Mouse (Mus musculus): ENCODE data around the gene Endog. TPM values are rescaled to one million over a fixed set of nuclear protein-coding genes. Genes with fewer than 3 reads are reported as not detected.
"Not testable (repeated sequence)": the region's sequence is repeated elsewhere in the genome, so short reads cannot be mapped to it uniquely, and the experiment has no call there.

Gene Endog
- polyA plus RNA-seq, 1 experiment from 2014 or later: 43.2 TPM

DNA sequence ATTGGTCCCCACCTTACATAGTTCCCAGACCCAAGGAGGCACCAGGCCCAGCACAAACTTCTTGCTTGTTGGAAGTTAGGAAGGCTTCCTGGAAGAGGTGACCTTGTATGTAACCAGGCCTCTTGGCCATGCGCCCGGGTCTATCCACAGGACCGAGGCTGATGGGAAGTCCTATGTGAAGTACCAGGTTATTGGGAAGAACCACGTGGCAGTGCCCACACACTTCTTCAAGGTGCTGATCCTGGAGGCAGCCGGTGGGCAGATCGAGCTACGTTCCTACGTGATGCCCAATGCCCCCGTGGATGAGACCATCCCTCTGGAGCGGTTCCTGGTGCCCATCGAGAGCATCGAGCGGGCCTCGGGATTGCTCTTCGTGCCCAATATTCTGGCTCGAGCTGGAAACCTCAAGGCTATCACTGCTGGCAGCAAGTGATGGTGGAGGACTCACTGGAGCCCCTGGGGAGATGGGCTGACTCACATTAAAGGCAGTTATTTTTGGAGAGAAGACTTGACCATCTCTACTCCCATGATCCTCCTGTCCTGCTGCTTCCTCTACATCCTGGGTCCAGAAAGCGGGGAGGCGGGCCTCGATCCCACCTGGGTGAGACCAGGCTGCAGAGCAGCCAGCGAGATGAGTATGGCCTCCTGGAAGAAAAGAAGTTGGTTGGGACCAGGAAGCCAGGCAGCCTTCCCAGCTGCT lies 2.4 kb downstream of the Endog start:
- Histone ChIP-seq H3K9ac (ENCODE audit: low read length) (no peak overlapping the region), H3K27me3 (ENCODE audit: control insufficient read depth, insufficient read depth, low read length) (no peaks in the 10 kb centered on the region), H3K9me3 (ENCODE audit: control insufficient read depth, low read length) (no peaks in the 10 kb centered on the region), H3K4me2 (ENCODE audit: low read length) (no peak overlapping the region), H3K27ac (replicated peaks in 1 of 2; ENCODE audit: control insufficient read depth in 1 of 2, insufficient read depth in 1 of 2, low read depth in 2 of 2, low read length in 2 of 2) (no peak overlapping the region), H3K4me1 (ENCODE audit: control insufficient read depth in 2 of 2, insufficient read depth in 2 of 2, low read length in 2 of 2) (peaks cover 12% of the 10 kb centered on the region in 2 experiments; a peak in 2 of 4 replicates), H3K36me3 (ENCODE audit: control insufficient read depth, insufficient read depth, low read length) (peaks cover 44% of the 10 kb centered on the region), H3K4me3 (ENCODE audit: control insufficient read depth in 1 of 2, insufficient read depth in 1 of 2, low read depth in 1 of 2, low read length in 2 of 2) (no peak overlapping the region)
- 96% methylated on average over 20 of the region's 20 CpGs for WGBS
- no peak for ATAC-seq (ENCODE audit: insufficient number of reproducible peaks, insufficient read depth, low FRiP score, low read depth)

- peaks cover 44% of the 10 kb centered on the region for H3K36me3 ChIP-seq (ENCODE audit: control insufficient read depth, insufficient read depth, low read length)
- 73% methylated on average over 8 of the region's 8 CpGs for WGBS
- ATAC-seq (ENCODE audit: insufficient number of reproducible peaks, insufficient read depth, low FRiP score, low read depth): no peak
- no peaks in the 10 kb centered on the region for H3K9me3 ChIP-seq (ENCODE audit: control insufficient read depth, low read length)
- H3K9ac ChIP-seq (ENCODE audit: low read length): no peak overlapping the region
- no peak overlapping the region for H3K4me2 ChIP-seq (ENCODE audit: low read length)
- peaks cover 12% of the 10 kb centered on the region in 2 experiments; a peak in 2 of 4 replicates for H3K4me1 ChIP-seq (ENCODE audit: control insufficient read depth in 2 of 2, insufficient read depth in 2 of 2, low read length in 2 of 2)
- H3K27ac ChIP-seq (replicated peaks in 1 of 2; ENCODE audit: control insufficient read depth in 1 of 2, insufficient read depth in 1 of 2, low read depth in 2 of 2, low read length in 2 of 2): no peak overlapping the region
- H3K4me3 ChIP-seq (ENCODE audit: control insufficient read depth in 1 of 2, insufficient read depth in 1 of 2, low read depth in 1 of 2, low read length in 2 of 2): no peak overlapping the region
- no peaks in the 10 kb centered on the region for H3K27me3 ChIP-seq (ENCODE audit: control insufficient read depth, insufficient read depth, low read length)
Observed at GRCm38 (mm10) chr2:30175897-30176296, 4.6 kb downstream of the Endog start.

GRCm38 (mm10) chr2:30176561-30176960 lies 5.3 kb downstream of the Endog start:
- Histone ChIP-seq H3K4me1 (ENCODE audit: control insufficient read depth in 2 of 2, insufficient read depth in 2 of 2, low read length in 2 of 2) (peaks cover 12% of the 10 kb centered on the region in 2 experiments; a peak in 2 of 4 replicates), H3K9ac (ENCODE audit: low read length) (no peak overlapping the region), H3K27me3 (ENCODE audit: control insufficient read depth, insufficient read depth, low read length) (no peaks in the 10 kb centered on the region), H3K4me3 (ENCODE audit: control insufficient read depth in 1 of 2, insufficient read depth in 1 of 2, low read depth in 1 of 2, low read length in 2 of 2) (no peak overlapping the region), H3K36me3 (ENCODE audit: control insufficient read depth, insufficient read depth, low read length) (peaks cover 44% of the 10 kb centered on the region), H3K4me2 (ENCODE audit: low read length) (no peak overlapping the region), H3K9me3 (ENCODE audit: control insufficient read depth, low read length) (no peaks in the 10 kb centered on the region), H3K27ac (replicated peaks in 1 of 2; ENCODE audit: control insufficient read depth in 1 of 2, insufficient read depth in 1 of 2, low read depth in 2 of 2, low read length in 2 of 2) (no peak overlapping the region)
- ATAC-seq (ENCODE audit: insufficient number of reproducible peaks, insufficient read depth, low FRiP score, low read depth): no peak
- 100% methylated on average over 2 of the region's 2 CpGs for whole genome bisulfite sequencing

DNA sequence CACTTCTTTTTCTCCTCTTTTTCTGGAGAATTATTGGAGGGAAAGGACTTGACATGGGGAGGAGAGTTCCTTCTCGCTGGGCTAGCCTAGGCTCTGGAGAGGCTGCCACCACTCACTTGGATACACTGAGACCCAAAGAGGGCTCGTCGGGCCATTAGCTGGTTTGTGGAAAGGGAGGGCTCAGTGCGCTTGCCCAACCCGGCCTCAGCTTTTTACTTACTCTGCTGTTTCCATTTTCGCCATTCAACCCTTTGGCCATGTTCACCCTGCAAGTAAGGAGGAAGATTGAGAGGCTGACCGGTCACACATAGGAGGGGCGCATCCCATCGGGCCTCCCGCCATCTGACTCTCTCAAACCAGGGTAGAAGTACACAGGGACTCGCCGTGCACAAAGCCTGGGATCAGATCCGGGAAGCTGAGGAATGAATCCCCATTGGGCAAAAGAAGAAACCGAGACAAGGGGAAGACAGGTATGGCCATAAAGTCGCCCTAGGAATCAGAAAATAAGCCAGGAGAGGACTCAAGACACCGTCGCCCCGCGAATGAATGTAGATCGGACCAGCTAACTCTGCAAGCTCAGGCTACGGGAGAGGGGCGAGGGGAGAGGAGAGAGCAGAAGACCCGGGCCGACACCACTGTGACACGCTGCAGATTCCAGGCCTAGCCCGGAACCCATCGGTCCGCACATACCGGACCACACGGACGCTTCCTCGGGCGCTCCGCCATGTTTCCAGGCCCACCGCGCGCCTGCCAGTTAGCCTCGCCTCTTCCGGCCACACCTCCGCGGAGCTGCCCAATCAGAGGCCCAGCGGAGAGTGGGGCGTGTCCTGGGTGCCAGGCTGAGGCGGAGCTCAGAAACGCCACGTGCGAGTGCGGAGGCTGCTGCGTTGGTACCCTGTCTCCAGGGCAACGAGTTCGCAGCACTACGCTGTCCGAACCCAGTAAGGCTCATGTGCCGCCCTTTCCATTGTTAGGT lies 6.7 kb downstream of the Endog start, which contains the start of gene Spout1:
Gene Spout1, minus strand, starts transcription at position 760 of the 976 bp plus-strand sequence.
- Histone ChIP-seq H3K9ac (ENCODE audit: low read length) (peak within 1 kb of the TSS; percentile 81), H3K4me3 (ENCODE audit: control insufficient read depth in 1 of 2, insufficient read depth in 1 of 2, low read depth in 1 of 2, low read length in 2 of 2) (peak within 1 kb of the TSS; percentile 67 to 83), H3K4me2 (ENCODE audit: low read length) (peak within 1 kb of the TSS; percentile 88), H3K27me3 (ENCODE audit: control insufficient read depth, insufficient read depth, low read length) (no peaks in the 10 kb centered on the region), H3K36me3 (ENCODE audit: control insufficient read depth, insufficient read depth, low read length) (peaks cover 40% of the 10 kb centered on the region), H3K9me3 (ENCODE audit: control insufficient read depth, low read length) (no peaks in the 10 kb centered on the region), H3K4me1 (ENCODE audit: control insufficient read depth in 2 of 2, insufficient read depth in 2 of 2, low read length in 2 of 2) (peaks cover 5 to 7% of the 10 kb centered on the region in 2 experiments; a peak in 2 of 4 replicates), H3K27ac (replicated peaks in 1 of 2; ENCODE audit: control insufficient read depth in 1 of 2, insufficient read depth in 1 of 2, low read depth in 2 of 2, low read length in 2 of 2) (no peak within 1 kb of the TSS)
- WGBS: 3% methylated on average over 54 of the region's 54 CpGs
- ATAC-seq (ENCODE audit: insufficient number of reproducible peaks, insufficient read depth, low FRiP score, low read depth): peak; percentile 93

- not testable (repeated sequence) for H3K27ac ChIP-seq (replicated peaks in 1 of 2; ENCODE audit: control insufficient read depth in 1 of 2, insufficient read depth in 1 of 2, low read depth in 2 of 2, low read length in 2 of 2); H3K9ac ChIP-seq (ENCODE audit: low read length); H3K4me1 ChIP-seq (ENCODE audit: control insufficient read depth in 2 of 2, insufficient read depth in 2 of 2, low read length in 2 of 2); ATAC-seq (ENCODE audit: insufficient number of reproducible peaks, insufficient read depth, low FRiP score, low read depth); H3K27me3 ChIP-seq (ENCODE audit: control insufficient read depth, insufficient read depth, low read length); H3K9me3 ChIP-seq (ENCODE audit: control insufficient read depth, low read length)
- peak overlapping the region; percentile 88 for H3K4me2 ChIP-seq (ENCODE audit: low read length)
- WGBS: 45% methylated on average over 7 of the region's 7 CpGs
- H3K4me3 ChIP-seq (ENCODE audit: control insufficient read depth in 1 of 2, insufficient read depth in 1 of 2, low read depth in 1 of 2, low read length in 2 of 2): peak overlapping the region; percentile 67 to 83
- peaks cover 32% of the 10 kb centered on the region for H3K36me3 ChIP-seq (ENCODE audit: control insufficient read depth, insufficient read depth, low read length)
Observed at GRCm38 (mm10) chr2:30178711-30179110, 7.4 kb downstream of the Endog start.

DNA sequence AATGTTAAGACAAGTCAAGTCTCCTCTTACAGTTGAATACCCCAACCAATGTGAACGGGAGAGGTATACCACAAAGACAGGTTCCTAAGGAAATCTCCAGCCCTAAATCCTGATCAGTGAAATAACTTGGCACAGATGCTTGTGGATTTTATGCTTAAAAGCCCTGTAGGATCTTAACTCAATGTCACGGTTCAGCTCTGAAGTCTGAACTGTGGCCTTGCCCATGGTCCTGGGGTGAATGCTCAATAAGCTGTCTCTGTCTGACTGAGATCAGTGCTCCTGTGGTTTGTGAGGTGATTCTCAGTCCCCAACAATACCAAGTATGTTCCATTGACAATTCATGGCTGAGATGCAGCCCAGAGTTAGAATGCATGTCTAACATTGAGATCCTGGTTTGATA lies 11.1 kb downstream of the Endog start:
- Histone ChIP-seq H3K27me3 (ENCODE audit: control insufficient read depth, insufficient read depth, low read length) (no peaks in the 10 kb centered on the region), H3K4me3 (ENCODE audit: control insufficient read depth in 1 of 2, insufficient read depth in 1 of 2, low read depth in 1 of 2, low read length in 2 of 2) (no peak overlapping the region), H3K4me1 (ENCODE audit: control insufficient read depth in 2 of 2, insufficient read depth in 2 of 2, low read length in 2 of 2) (peaks cover 3% of the 10 kb centered on the region in 2 experiments; a peak in 2 of 4 replicates), H3K36me3 (ENCODE audit: control insufficient read depth, insufficient read depth, low read length) (0 out of 2 replicates have a peak, but pooled peaks cover 9% of the 10 kb centered on the region), H3K4me2 (ENCODE audit: low read length) (no peak overlapping the region), H3K9me3 (ENCODE audit: control insufficient read depth, low read length) (peaks cover 6% of the 10 kb centered on the region; the same call in 1 of the 2 replicates), H3K9ac (ENCODE audit: low read length) (no peak overlapping the region), H3K27ac (replicated peaks in 1 of 2; ENCODE audit: control insufficient read depth in 1 of 2, insufficient read depth in 1 of 2, low read depth in 2 of 2, low read length in 2 of 2) (no peak overlapping the region)
- 87% methylated on average over 2 of the region's 2 CpGs for WGBS
- ATAC-seq (ENCODE audit: insufficient number of reproducible peaks, insufficient read depth, low FRiP score, low read depth): no peak

DNA sequence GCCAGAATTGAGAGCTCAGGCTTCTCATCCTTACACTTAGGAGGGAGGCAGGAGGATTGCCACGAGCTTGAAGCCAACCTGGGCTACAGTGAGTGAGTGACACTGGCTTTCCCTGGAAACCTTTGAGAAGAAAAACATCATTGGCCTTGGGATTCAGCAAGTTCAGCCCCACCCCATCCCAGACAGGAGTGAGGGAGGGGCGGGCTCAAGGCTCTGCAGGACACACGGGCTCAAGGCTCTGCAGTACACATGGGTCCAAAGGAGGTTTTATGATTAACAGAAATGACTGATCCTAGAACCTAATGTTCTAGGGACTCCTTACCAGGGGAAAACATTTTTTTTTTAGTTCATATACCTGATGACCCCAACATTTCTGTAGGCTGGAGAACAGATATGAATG lies 12.4 kb downstream of the Endog start:
- H3K27me3 ChIP-seq (ENCODE audit: control insufficient read depth, insufficient read depth, low read length): no peaks in the 10 kb centered on the region
- no peak overlapping the region for H3K4me3 ChIP-seq (ENCODE audit: control insufficient read depth in 1 of 2, insufficient read depth in 1 of 2, low read depth in 1 of 2, low read length in 2 of 2)
- no peak overlapping the region for H3K9ac ChIP-seq (ENCODE audit: low read length)
- peaks cover 6% of the 10 kb centered on the region; the same call in 1 of the 2 replicates for H3K9me3 ChIP-seq (ENCODE audit: control insufficient read depth, low read length)
- H3K4me1 ChIP-seq (ENCODE audit: control insufficient read depth in 2 of 2, insufficient read depth in 2 of 2, low read length in 2 of 2): no peaks in the 10 kb centered on the region
- ATAC-seq (ENCODE audit: insufficient number of reproducible peaks, insufficient read depth, low FRiP score, low read depth): no peak
- 68% methylated on average over 3 of the region's 3 CpGs for WGBS
- no peak overlapping the region for H3K4me2 ChIP-seq (ENCODE audit: low read length)
- no peak overlapping the region for H3K27ac ChIP-seq (replicated peaks in 1 of 2; ENCODE audit: control insufficient read depth in 1 of 2, insufficient read depth in 1 of 2, low read depth in 2 of 2, low read length in 2 of 2)
- H3K36me3 ChIP-seq (ENCODE audit: control insufficient read depth, insufficient read depth, low read length): 0 out of 2 replicates have a peak, but pooled peaks cover 9% of the 10 kb centered on the region
